Mouse (Mus musculus): ENCODE data around the gene Tmem101. TPM values are rescaled to one million over a fixed set of nuclear protein-coding genes. Genes with fewer than 3 reads are reported as not detected.
A peak's percentile ranks its signal among the peaks of the same experiment; 100 is the strongest.

The Tmem101 gene
- 16.3 TPM in 2 replicates for polyA plus RNA-seq (2016; fragmentation: Nextera tagmentation; extraction: Ambion mirVana)

DNA sequence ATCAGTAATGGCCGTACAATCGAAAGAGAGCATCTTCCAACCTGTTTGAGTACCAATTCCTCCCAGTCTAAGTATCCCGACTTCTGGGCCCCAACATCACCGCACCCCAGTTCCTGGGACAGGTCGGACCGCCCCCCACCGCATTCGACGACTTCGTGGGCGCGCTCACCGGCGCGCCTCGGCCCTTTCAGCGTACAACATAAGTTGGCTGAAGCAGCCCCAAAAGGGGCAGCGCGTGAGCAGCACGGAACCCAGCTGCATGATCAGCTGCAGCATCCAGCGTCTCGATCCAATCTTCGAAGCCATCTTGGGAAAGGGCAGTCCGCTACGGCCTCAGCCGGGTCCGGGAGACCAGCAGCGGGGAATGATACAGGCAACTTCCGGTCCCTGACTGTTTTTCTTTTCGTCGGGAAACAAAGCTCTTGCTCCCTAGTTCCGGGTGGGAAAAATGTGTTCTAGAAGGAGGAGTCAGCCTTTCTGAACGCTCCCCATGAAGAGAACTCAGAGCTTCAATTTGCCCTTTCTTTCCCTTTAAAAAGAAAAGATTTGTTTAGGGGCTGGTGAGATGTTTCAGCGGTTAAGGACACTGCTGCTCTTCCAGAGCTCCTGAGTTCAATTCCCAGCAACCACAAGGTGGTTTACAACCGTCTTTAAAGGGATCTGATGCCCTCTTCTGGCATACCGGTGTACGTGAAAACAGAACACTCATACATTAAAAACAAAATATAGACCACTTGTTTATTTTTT is at the start of gene Tmem101:
Tmem101 (minus strand) TSS at position 366 of the 747 bp plus-strand sequence.
- Histone ChIP-seq H3K36me3 (peaks cover 42% of the 10 kb centered on the region), H3K9me3 (replicated peaks) (no peaks in the 10 kb centered on the region), H3K4me3 (peak within 1 kb of the TSS; percentile 84), H3K27me3 (replicated peaks) (no peaks in the 10 kb centered on the region), H3K27ac (peak within 1 kb of the TSS; percentile 74), H3K4me1 (peaks cover 14% of the 10 kb centered on the region), H3K9ac (peak within 1 kb of the TSS; percentile 82), H3K4me2 (peak within 1 kb of the TSS; percentile 87)
- peak; percentile 82 for ATAC-seq
- under 1% methylated on average over 37 of the region's 37 CpGs for WGBS (ENCODE audit: insufficient replicate concordance)

GRCm38 (mm10) chr11:102201408-102201821 is 45.2 kb upstream of the Tmem101 start:
- ATAC-seq: no peak
- Histone ChIP-seq H3K4me1 (peaks cover 4% of the 10 kb centered on the region), H3K4me3 (no peak overlapping the region), H3K9ac (no peak overlapping the region), H3K27me3 (replicated peaks) (no peaks in the 10 kb centered on the region), H3K36me3 (peaks cover 89% of the 10 kb centered on the region), H3K9me3 (replicated peaks) (no peaks in the 10 kb centered on the region), H3K27ac (no peak overlapping the region), H3K4me2 (no peak overlapping the region)
- 81% methylated on average over 12 of the region's 12 CpGs for WGBS (ENCODE audit: insufficient replicate concordance)

GRCm38 (mm10) chr11:102199856-102200255 is 43.7 kb upstream of the Tmem101 start:
- H3K4me1 ChIP-seq: peaks cover 13% of the 10 kb centered on the region
- WGBS (ENCODE audit: insufficient replicate concordance): 70% methylated on average over 9 of the region's 9 CpGs
- no peak overlapping the region for H3K4me3 ChIP-seq
- no peak for ATAC-seq
- H3K4me2 ChIP-seq: no peak overlapping the region
- no peak overlapping the region for H3K9ac ChIP-seq
- H3K27ac ChIP-seq: no peak overlapping the region
- peaks cover 90% of the 10 kb centered on the region for H3K36me3 ChIP-seq
- H3K9me3 ChIP-seq (replicated peaks): no peaks in the 10 kb centered on the region
- no peaks in the 10 kb centered on the region for H3K27me3 ChIP-seq (replicated peaks)

DNA sequence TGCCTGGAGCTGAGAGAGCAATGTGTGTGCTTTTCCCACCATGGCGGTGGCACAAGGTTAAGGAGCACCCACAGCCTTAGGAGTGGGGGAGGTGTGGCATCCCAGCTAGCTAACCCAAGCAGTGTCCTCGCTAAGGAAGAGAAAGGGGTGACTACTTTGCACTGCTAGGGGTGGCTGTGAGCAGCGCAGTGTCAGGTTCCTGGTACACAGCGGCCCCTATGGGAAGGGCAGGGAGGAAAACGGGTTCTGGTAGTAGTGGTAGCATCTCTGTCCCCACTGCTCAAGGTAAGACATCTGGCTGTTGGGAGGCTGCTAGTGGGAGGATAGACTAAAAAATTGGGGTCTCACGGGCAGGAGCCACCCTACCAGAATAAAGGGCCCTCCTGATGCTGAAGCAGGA is 42.0 kb upstream of the Tmem101 start:
- H3K36me3 ChIP-seq: peaks cover 90% of the 10 kb centered on the region
- no peak for ATAC-seq
- H3K4me3 ChIP-seq: no peak overlapping the region
- no peak overlapping the region for H3K4me2 ChIP-seq
- H3K27me3 ChIP-seq (replicated peaks): no peaks in the 10 kb centered on the region
- H3K9ac ChIP-seq: no peak overlapping the region
- no peaks in the 10 kb centered on the region for H3K9me3 ChIP-seq (replicated peaks)
- H3K4me1 ChIP-seq: peaks cover 13% of the 10 kb centered on the region
- H3K27ac ChIP-seq: no peak overlapping the region
- 54% methylated on average over 6 of the region's 6 CpGs for WGBS (ENCODE audit: insufficient replicate concordance)

GRCm38 (mm10) chr11:102196018-102196797 is 40.0 kb upstream of the Tmem101 start:
- Histone ChIP-seq H3K4me3 (no peak overlapping the region), H3K9me3 (replicated peaks) (no peaks in the 10 kb centered on the region), H3K27ac (no peak overlapping the region), H3K36me3 (peaks cover 87% of the 10 kb centered on the region), H3K27me3 (replicated peaks) (no peaks in the 10 kb centered on the region), H3K4me1 (peaks cover 15% of the 10 kb centered on the region), H3K4me2 (0 out of 2 replicates have a peak overlapping the region, but pooled peaks have one; percentile 12), H3K9ac (no peak overlapping the region)
- WGBS (ENCODE audit: insufficient replicate concordance): 56% methylated on average over 21 of the region's 21 CpGs
- peak; percentile 45 for ATAC-seq

GRCm38 (mm10) chr11:102193657-102194440 is 37.6 kb upstream of the Tmem101 start:
- no peak for ATAC-seq
- H3K27ac ChIP-seq: no peak overlapping the region
- WGBS (ENCODE audit: insufficient replicate concordance): 77% methylated on average over 9 of the region's 9 CpGs
- peaks cover 65% of the 10 kb centered on the region for H3K36me3 ChIP-seq
- peaks cover 39% of the 10 kb centered on the region for H3K4me1 ChIP-seq
- H3K9ac ChIP-seq: no peak overlapping the region
- no peaks in the 10 kb centered on the region for H3K27me3 ChIP-seq (replicated peaks)
- no peak overlapping the region for H3K4me2 ChIP-seq
- no peaks in the 10 kb centered on the region for H3K9me3 ChIP-seq (replicated peaks)
- H3K4me3 ChIP-seq: no peak overlapping the region

DNA sequence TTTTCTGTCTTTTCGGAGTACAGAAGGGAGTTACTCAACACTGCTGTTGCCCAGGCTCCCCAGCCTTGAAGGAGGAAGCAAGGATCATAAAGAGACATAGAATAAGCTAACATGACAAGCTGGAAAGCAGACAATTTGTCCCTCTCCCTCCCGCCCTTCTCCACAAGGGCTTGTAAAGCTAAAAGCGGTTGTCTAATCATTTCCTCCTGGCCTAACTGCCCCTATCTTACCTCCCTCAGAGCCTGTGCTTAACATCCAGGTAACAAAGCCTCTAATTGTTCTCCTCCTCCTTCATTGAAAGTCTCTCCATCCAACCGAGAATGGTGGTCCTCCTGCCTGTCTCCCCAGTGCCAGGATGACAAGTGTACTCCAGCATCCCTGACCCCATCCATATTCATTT is 34.6 kb upstream of the Tmem101 start:
- ATAC-seq: no peak
- 20% methylated on average over 4 of the region's 4 CpGs for WGBS (ENCODE audit: insufficient replicate concordance)
- Histone ChIP-seq H3K9ac (peak overlapping the region; percentile 72), H3K4me2 (peak overlapping the region; percentile 95), H3K36me3 (peaks cover 38% of the 10 kb centered on the region), H3K9me3 (replicated peaks) (no peaks in the 10 kb centered on the region), H3K4me3 (peak overlapping the region; percentile 68), H3K27ac (peak overlapping the region; percentile 72), H3K4me1 (peaks cover 39% of the 10 kb centered on the region), H3K27me3 (replicated peaks) (no peaks in the 10 kb centered on the region)

- no peaks in the 10 kb centered on the region for H3K27me3 ChIP-seq (replicated peaks)
- H3K36me3 ChIP-seq: peaks cover 28% of the 10 kb centered on the region
- peak; percentile 62 for ATAC-seq
- H3K4me1 ChIP-seq: peaks cover 39% of the 10 kb centered on the region
- 1% methylated on average over 49 of the region's 50 CpGs for WGBS (ENCODE audit: insufficient replicate concordance)
- H3K9me3 ChIP-seq (replicated peaks): no peaks in the 10 kb centered on the region
- H3K27ac ChIP-seq: peak within 1 kb of the TSS; percentile 72
- peak within 1 kb of the TSS; percentile 72 for H3K9ac ChIP-seq
- H3K4me2 ChIP-seq: peak within 1 kb of the TSS; percentile 95
- H3K4me3 ChIP-seq: peak within 1 kb of the TSS; percentile 68
Observed at GRCm38 (mm10) chr11:102189461-102190436, 33.5 kb upstream of the Tmem101 start, which contains the start of gene G6pc3. Gene G6pc3, plus strand, starts transcription at chr11:102189620.

GRCm38 (mm10) chr11:102188980-102189379 is 32.8 kb upstream of the Tmem101 start:
- Histone ChIP-seq H3K27me3 (replicated peaks) (no peaks in the 10 kb centered on the region), H3K9me3 (replicated peaks) (no peaks in the 10 kb centered on the region), H3K4me3 (peak overlapping the region; percentile 68), H3K36me3 (peaks cover 21% of the 10 kb centered on the region), H3K27ac (peak overlapping the region; percentile 72; the same call in 1 of the 2 replicates), H3K4me1 (peaks cover 45% of the 10 kb centered on the region), H3K9ac (peak overlapping the region; percentile 72), H3K4me2 (peak overlapping the region; percentile 95)
- ATAC-seq: no peak
- WGBS (ENCODE audit: insufficient replicate concordance): 48% methylated on average over 6 of the region's 6 CpGs

DNA sequence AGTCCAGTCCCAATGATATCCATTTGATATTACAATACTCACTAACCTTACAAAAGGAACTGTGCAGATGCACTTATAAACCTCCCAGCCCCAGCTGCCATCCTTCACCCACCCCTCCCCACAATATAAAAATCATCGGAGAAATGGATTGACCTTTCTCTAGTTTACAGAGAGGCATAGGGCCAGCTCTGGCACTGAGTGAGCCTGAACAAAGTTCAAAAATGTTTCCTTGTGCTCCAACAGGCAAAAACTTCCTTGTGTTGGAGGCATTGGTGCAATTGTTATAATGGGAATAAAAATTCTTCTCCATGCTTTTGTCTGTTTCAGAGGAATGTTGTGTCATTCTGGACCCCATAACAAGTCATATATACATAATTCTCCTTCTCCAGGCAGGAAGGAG is 30.0 kb upstream of the Tmem101 start:
- Histone ChIP-seq H3K27ac (no peak overlapping the region), H3K4me1 (peaks cover 60% of the 10 kb centered on the region)
- WGBS (ENCODE audit: insufficient replicate concordance): 73% methylated on average over 1 of the region's 1 CpGs

GRCm38 (mm10) chr11:102185677-102186076 is 29.5 kb upstream of the Tmem101 start:
- peak overlapping the region; percentile 96 for H3K9ac ChIP-seq

More for the DNA sequence above, 30.0 kb upstream of the Tmem101 start:
- no peak for ATAC-seq
- H3K4me2 ChIP-seq: no peak overlapping the region
- no peak overlapping the region for H3K9ac ChIP-seq
- no peak overlapping the region for H3K4me3 ChIP-seq
- no peaks in the 10 kb centered on the region for H3K9me3 ChIP-seq (replicated peaks)
- no peaks in the 10 kb centered on the region for H3K27me3 ChIP-seq (replicated peaks)
- peaks cover 13% of the 10 kb centered on the region for H3K36me3 ChIP-seq

More at GRCm38 (mm10) chr11:102185677-102186076, 29.5 kb upstream of the Tmem101 start:
- WGBS (ENCODE audit: insufficient replicate concordance): 53% methylated on average over 3 of the region's 3 CpGs
- H3K27ac ChIP-seq: peak overlapping the region; percentile 94
- H3K4me1 ChIP-seq: peaks cover 55% of the 10 kb centered on the region
- no peaks in the 10 kb centered on the region for H3K27me3 ChIP-seq (replicated peaks)
- peak overlapping the region; percentile 97 for H3K4me3 ChIP-seq
- peaks cover 19% of the 10 kb centered on the region for H3K36me3 ChIP-seq
- ATAC-seq: no peak
- peak overlapping the region; percentile 88 for H3K4me2 ChIP-seq
- no peaks in the 10 kb centered on the region for H3K9me3 ChIP-seq (replicated peaks)
